Mouse (Mus musculus): Measurements from ENCODE around the gene Elp4. TPM values are rescaled to one million over a fixed set of nuclear protein-coding genes. Genes with fewer than 3 reads are reported as not detected.

Elp4 gene
- polyA plus RNA-seq, 1 experiment from 2014 or later = 42.1 TPM

DNA sequence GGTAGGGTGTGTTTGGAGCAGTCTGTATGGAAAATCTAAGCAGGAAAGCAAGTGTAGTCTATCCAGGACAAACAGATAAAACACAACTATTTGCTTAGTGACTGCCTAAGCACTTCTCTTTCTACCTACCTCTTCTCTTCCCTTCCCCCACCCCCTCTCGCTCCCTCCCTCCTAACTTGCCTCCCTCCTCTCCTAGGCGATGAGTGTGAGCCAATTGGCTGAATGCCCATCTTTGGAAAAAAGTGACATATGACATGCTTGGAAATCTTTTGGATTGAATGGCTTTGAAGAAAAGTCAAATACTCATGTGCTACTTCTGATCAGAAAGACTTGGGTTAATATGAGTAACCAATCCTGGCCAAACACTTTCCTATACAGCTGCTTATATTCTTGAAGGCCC is 199.0 kb downstream of the Elp4 start:
- WGBS = 27% methylated on average over 2 of the region's 2 CpGs
- Histone ChIP-seq H3K4me3 (no peak overlapping the region), H3K36me3 (no peaks in the 10 kb centered on the region), H3K4me2 (replicated peaks) (no peak overlapping the region), H3K4me1 (peaks cover 4% of the 10 kb centered on the region; the same call in 1 of the 2 replicates), H3K27ac (replicated peaks) (no peak overlapping the region), H3K9me3 (no peaks in the 10 kb centered on the region), H3K27me3 (no peaks in the 10 kb centered on the region), H3K9ac (replicated peaks) (no peak overlapping the region)
- no peak for ATAC-seq (replicated peaks)

DNA sequence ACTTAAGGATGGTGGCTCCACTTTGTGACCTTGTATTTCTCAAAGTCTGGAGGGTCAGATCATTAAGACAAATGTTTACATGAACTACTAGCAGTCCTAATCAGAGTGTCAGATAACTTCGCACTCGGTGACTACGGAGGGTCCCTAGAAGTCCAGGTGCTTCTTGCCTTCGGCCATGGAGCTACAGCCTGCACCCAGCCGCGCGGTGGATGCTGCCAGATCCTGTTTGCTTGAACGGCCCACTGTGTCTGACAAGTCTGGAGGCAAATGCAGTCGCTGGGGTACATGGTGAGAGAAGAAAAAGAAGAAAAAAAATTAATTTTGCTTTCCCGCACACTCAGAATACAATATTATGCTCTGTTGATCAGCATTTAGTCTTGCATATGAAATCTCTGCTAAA is 201.8 kb downstream of the Elp4 start:
- Histone ChIP-seq H3K9ac (replicated peaks) (no peak overlapping the region), H3K4me1 (peaks cover 12% of the 10 kb centered on the region; the same call in 1 of the 2 replicates), H3K27ac (replicated peaks) (no peak overlapping the region), H3K4me2 (replicated peaks) (no peak overlapping the region), H3K27me3 (no peaks in the 10 kb centered on the region), H3K4me3 (no peak overlapping the region), H3K36me3 (no peaks in the 10 kb centered on the region), H3K9me3 (no peaks in the 10 kb centered on the region)
- ATAC-seq (replicated peaks) = no peak
- WGBS = 53% methylated on average over 10 of the region's 10 CpGs

GRCm38 (mm10) chr2:105701781-105702180 is 202.6 kb downstream of the Elp4 start:
- no peaks in the 10 kb centered on the region for H3K36me3 ChIP-seq
- no peaks in the 10 kb centered on the region for H3K9me3 ChIP-seq
- no peak overlapping the region for H3K4me2 ChIP-seq (replicated peaks)
- WGBS = 55% methylated on average over 4 of the region's 4 CpGs
- ATAC-seq (replicated peaks) = no peak
- no peak overlapping the region for H3K4me3 ChIP-seq
- H3K4me1 ChIP-seq = peaks cover 13% of the 10 kb centered on the region; the same call in 1 of the 2 replicates
- no peaks in the 10 kb centered on the region for H3K27me3 ChIP-seq
- H3K9ac ChIP-seq (replicated peaks) = no peak overlapping the region
- H3K27ac ChIP-seq (replicated peaks) = no peak overlapping the region

DNA sequence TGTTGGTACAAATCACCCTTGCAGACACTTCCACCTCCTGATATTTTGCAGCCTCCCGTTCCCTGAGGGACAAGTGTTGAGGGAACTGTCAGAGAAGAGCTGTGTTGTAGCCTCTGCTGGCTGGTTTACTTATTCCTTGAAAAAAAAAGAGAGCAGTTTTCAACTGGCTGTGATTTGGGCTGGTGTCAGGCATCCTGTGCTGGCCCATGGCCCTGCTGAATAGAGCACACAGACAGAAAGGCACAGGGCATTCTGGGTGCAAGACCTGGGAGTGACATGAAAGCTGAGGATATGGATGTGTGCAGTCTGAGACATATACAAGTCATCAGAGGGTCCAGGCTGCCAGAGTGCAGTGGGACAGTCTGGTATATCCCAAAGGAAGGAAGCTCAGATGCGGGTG is 205.7 kb downstream of the Elp4 start:
- Histone ChIP-seq H3K4me1 (peaks cover 9% of the 10 kb centered on the region; the same call in 1 of the 2 replicates), H3K9ac (replicated peaks) (no peak overlapping the region), H3K4me2 (replicated peaks) (no peak overlapping the region), H3K36me3 (peaks cover 5% of the 10 kb centered on the region; the same call in 1 of the 2 replicates), H3K9me3 (no peaks in the 10 kb centered on the region), H3K4me3 (no peak overlapping the region), H3K27me3 (no peaks in the 10 kb centered on the region), H3K27ac (replicated peaks) (no peak overlapping the region)
- 65% methylated on average over 2 of the region's 2 CpGs for WGBS
- ATAC-seq (replicated peaks) = 0 out of 2 replicates have a peak, but pooled peaks have one; percentile 32

DNA sequence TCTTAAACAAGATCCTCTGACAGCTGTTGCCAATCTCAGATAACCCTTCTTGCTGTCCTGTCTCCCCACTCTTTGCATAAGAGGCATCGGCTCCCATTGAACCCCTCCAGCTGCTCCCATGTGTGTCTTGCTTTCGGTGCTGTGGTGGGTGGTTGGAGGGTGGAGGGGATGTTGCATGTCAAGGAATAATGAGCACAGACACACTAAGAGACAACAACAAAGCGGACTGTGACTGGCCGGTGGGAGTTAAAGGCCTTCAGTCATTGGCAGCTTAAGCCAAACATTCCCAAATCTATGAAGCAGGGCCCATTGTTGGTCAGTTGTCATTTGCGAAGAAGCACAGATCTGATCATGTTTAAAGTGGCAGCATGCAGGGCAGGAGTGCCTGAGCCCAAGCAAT is 206.6 kb downstream of the Elp4 start:
- H3K36me3 ChIP-seq = peaks cover 5% of the 10 kb centered on the region
- H3K27ac ChIP-seq (replicated peaks) = 0 out of 2 replicates have a peak overlapping the region, but pooled peaks have one; percentile 23
- H3K4me3 ChIP-seq = no peak overlapping the region
- 50% methylated on average over 5 of the region's 5 CpGs for WGBS
- no peak overlapping the region for H3K4me2 ChIP-seq (replicated peaks)
- ATAC-seq (replicated peaks) = no peak
- no peaks in the 10 kb centered on the region for H3K9me3 ChIP-seq
- no peaks in the 10 kb centered on the region for H3K27me3 ChIP-seq
- peaks cover 9% of the 10 kb centered on the region; the same call in 1 of the 2 replicates for H3K4me1 ChIP-seq
- no peak overlapping the region for H3K9ac ChIP-seq (replicated peaks)

DNA sequence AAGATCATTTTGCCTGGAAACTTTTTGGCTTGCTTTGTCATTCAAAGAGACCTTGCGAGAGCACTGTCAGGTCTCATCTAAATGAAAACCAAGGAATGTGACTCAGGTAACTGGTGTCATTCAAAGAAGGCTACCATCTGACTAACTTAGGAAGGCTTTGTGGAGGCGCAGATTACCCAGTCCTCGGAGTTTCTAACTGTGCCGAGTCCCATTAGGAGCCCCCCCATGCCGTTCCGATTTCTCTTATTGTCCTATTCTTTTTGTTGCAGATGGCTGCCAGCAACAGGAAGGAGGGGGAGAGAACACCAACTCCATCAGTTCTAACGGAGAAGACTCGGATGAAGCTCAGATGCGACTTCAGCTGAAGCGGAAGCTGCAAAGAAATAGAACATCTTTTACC is 213.1 kb downstream of the Elp4 start:
- Histone ChIP-seq H3K36me3 (peaks cover 2% of the 10 kb centered on the region), H3K4me1 (peaks cover 49% of the 10 kb centered on the region), H3K9ac (replicated peaks) (no peak overlapping the region), H3K27ac (replicated peaks) (no peak overlapping the region; the same call in 1 of the 2 replicates), H3K4me2 (replicated peaks) (no peak overlapping the region), H3K9me3 (no peaks in the 10 kb centered on the region), H3K27me3 (peaks cover 9% of the 10 kb centered on the region; the same call in 1 of the 2 replicates), H3K4me3 (no peak overlapping the region)
- no peak for ATAC-seq (replicated peaks)
- WGBS = 15% methylated on average over 10 of the region's 10 CpGs

DNA sequence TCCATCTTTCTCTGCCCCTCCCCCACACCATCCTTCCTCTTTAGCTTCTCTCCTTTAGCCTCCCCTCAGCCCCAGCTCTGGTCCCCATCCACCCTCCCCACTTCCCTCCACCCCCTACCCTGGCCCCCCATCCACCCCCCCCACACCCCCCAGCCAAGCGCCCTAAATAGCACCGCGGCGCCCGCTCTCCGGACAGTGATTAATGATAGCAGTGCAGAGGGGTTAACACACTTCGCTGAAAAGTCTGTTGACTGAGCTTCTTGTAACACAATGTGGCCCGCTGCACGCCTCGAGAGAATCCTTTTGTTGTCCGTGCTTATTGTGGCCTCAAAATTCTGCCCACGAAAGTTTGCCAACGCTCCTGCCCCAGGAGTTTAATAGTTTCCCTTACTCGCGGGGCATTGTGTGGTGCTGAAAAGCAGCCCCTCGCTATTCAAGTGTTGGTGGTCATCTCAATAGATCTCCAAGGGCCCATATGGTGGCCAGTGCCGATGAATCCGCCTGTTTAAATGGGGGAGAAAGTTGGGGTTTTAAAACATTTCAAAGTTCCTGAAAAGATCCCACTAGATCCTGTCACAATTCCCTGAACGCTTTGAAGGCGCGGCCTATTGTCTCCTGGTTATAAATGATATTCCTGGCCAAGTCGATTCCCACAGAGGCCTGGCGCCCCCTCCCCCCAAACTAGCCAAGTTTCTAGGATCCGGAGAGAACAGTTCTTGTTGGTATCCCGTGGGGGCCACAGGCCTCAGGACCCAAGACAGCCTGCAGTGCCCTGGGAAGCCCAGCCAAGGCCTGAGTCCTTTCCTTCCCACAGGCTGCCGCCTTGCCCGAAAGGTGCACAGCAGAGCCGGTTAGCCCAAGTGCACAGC is 214.4 kb downstream of the Elp4 start:
- Histone ChIP-seq H3K4me2 (replicated peaks) (peak overlapping the region; percentile 56), H3K4me3 (peak overlapping the region; percentile 28), H3K27me3 (peaks cover 10% of the 10 kb centered on the region; the same call in 1 of the 2 replicates), H3K9ac (replicated peaks) (0 out of 2 replicates have a peak overlapping the region, but pooled peaks have one; percentile 11), H3K9me3 (no peaks in the 10 kb centered on the region), H3K36me3 (no peaks in the 10 kb centered on the region; the same call in 1 of the 2 replicates), H3K27ac (replicated peaks) (peak overlapping the region; percentile 66), H3K4me1 (peaks cover 49% of the 10 kb centered on the region)
- peak; percentile 16 for ATAC-seq (replicated peaks)
- 1% methylated on average over 28 of the region's 28 CpGs for WGBS

- Histone ChIP-seq H3K27ac (replicated peaks) (peak overlapping the region; percentile 66), H3K9me3 (no peaks in the 10 kb centered on the region), H3K9ac (replicated peaks) (peak overlapping the region; percentile 41; the same call in 1 of the 2 replicates), H3K27me3 (peaks cover 15% of the 10 kb centered on the region; the same call in 1 of the 2 replicates), H3K36me3 (no peaks in the 10 kb centered on the region; the same call in 1 of the 2 replicates), H3K4me2 (replicated peaks) (peak overlapping the region; percentile 56), H3K4me3 (peak overlapping the region; percentile 28), H3K4me1 (peaks cover 49% of the 10 kb centered on the region)
- under 1% methylated on average over 15 of the region's 15 CpGs for WGBS
- ATAC-seq (replicated peaks) = no peak
These were observed 215.0 kb downstream of the Elp4 start for GRCm38 (mm10) chr2:105689304-105689770.

DNA sequence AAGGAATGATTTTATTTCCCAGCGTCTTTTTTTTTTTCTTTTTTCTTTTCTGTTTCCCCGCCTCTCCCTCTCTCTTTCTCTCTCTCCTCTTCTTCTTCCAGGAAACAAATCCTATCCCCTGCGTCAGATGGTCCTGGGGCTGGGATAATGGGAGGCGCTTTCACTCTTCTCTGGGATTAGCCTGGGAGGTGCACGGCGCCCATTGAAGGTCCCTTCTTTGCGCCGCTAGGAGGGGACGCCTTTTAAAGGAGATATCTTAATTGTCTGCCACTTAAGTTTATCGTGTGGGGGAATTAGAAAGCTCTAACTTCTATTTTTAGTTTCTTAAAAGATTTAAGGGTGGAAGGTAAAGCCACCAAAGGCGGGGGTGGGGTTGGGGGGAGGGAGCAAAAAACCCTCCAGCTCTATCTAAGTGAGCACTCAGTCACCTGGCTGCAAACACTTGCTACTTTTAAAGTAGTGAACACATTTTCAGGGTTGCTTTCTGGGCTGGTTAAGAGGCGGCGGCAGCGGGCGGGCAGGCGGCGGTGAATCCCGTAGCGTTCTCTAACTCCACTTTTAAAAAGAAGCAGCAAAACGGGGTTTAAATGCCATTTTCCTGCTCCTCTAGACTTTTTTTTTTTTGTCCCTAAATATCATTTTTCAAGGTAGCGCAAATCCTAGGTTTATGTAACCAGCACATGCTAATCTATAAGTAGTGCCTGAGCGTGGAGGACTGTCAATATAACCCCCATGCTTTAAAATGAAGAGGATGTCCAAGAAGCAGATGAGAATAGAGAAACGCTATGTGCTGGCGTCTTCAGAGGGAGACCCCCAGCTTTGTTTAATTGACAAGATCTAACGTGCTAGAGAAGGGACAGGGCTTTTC is 215.7 kb downstream of the Elp4 start:
- Histone ChIP-seq H3K9ac (replicated peaks) (peak overlapping the region; percentile 41), H3K4me2 (replicated peaks) (peak overlapping the region; percentile 56), H3K27me3 (peaks cover 15% of the 10 kb centered on the region; the same call in 1 of the 2 replicates), H3K27ac (replicated peaks) (peak overlapping the region; percentile 66), H3K36me3 (no peaks in the 10 kb centered on the region; the same call in 1 of the 2 replicates), H3K4me3 (peak overlapping the region; percentile 28), H3K4me1 (peaks cover 49% of the 10 kb centered on the region), H3K9me3 (no peaks in the 10 kb centered on the region)
- WGBS = 4% methylated on average over 25 of the region's 25 CpGs
- no peak for ATAC-seq (replicated peaks)

DNA sequence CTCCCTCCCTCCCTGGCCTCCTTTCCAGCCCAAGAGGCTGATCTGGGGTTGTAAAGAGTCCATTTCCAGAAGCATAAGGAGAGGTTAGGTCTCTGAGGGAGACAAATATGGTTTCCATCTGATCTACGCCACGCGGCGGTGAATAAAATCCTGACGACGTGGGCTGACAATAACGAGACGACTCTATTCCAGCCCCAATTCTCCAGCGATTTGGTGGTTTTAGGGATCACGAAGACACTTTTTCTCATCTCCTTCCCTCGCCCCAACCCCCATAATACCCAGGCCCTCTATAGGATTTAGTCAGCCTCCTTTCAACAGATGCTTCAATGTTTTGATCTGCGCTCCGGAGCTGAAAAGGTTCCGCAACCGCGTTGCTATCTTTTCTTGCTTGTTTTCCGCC is 216.4 kb downstream of the Elp4 start:
- peak overlapping the region; percentile 41 for H3K9ac ChIP-seq (replicated peaks)
- 3% methylated on average over 17 of the region's 17 CpGs for WGBS
- ATAC-seq (replicated peaks) = no peak
- H3K4me3 ChIP-seq = peak overlapping the region; percentile 28
- H3K4me2 ChIP-seq (replicated peaks) = peak overlapping the region; percentile 56
- H3K27me3 ChIP-seq = peaks cover 15% of the 10 kb centered on the region; the same call in 1 of the 2 replicates
- peak overlapping the region; percentile 66 for H3K27ac ChIP-seq (replicated peaks)
- H3K9me3 ChIP-seq = no peaks in the 10 kb centered on the region
- no peaks in the 10 kb centered on the region; the same call in 1 of the 2 replicates for H3K36me3 ChIP-seq
- peaks cover 52% of the 10 kb centered on the region for H3K4me1 ChIP-seq

GRCm38 (mm10) chr2:105687317-105687991 is 216.9 kb downstream of the Elp4 start:
- H3K27ac ChIP-seq (replicated peaks) = peak overlapping the region; percentile 66
- no peaks in the 10 kb centered on the region for H3K9me3 ChIP-seq
- H3K9ac ChIP-seq (replicated peaks) = peak overlapping the region; percentile 41
- 12% methylated on average over 13 of the region's 13 CpGs for WGBS
- peaks cover 56% of the 10 kb centered on the region for H3K4me1 ChIP-seq
- no peaks in the 10 kb centered on the region; the same call in 1 of the 2 replicates for H3K36me3 ChIP-seq
- peak overlapping the region; percentile 56 for H3K4me2 ChIP-seq (replicated peaks)
- peak overlapping the region; percentile 28; the same call in 1 of the 2 replicates for H3K4me3 ChIP-seq
- peaks cover 15% of the 10 kb centered on the region; the same call in 1 of the 2 replicates for H3K27me3 ChIP-seq
- ATAC-seq (replicated peaks) = 0 out of 2 replicates have a peak, but pooled peaks have one; percentile 21
